Mouse (Mus musculus): ENCODE measurements around the gene Nin. TPM values are rescaled to one million over a fixed set of nuclear protein-coding genes. Genes with fewer than 3 reads are reported as not detected.

Gene Nin
- total and polyA plus RNA-seq, 3 experiments, result 48.4 to 49.1 TPM; not detected in 1

DNA sequence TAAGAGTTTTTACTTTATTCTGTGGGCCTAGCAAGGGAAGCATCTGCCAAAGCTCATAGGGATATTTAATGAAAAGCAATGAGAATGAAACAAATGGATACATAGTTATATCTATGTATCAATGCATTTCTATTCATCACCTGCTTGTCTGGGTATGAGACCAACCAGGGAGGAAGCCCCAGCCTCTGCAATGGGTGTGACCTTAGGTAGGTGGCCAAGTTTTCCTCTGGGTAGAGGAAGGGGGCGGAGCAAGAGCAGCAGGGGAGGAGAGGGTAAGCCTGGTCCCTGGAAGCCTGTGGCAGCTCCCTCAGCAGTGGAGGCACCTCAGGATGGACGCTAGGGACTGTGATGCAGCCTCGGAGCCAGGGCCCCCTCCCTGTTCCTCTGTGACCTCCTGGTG is 40.3 kb upstream of the Nin start, which contains the start of gene Abhd12b:
Gene Abhd12b (plus strand): TSS at position 301 of the 400 bp plus-strand sequence.
- Histone ChIP-seq H3K27ac (ENCODE audit: control insufficient read depth, low read depth, low read length) (no peak within 1 kb of the TSS), H3K4me3 (ENCODE audit: control insufficient read depth in 1 of 2, insufficient read depth in 1 of 2, low read depth in 2 of 2, low read length in 2 of 2) (no peak within 1 kb of the TSS)
- DNase-seq (ENCODE audit: low read depth, low spot score), result no peak

DNA sequence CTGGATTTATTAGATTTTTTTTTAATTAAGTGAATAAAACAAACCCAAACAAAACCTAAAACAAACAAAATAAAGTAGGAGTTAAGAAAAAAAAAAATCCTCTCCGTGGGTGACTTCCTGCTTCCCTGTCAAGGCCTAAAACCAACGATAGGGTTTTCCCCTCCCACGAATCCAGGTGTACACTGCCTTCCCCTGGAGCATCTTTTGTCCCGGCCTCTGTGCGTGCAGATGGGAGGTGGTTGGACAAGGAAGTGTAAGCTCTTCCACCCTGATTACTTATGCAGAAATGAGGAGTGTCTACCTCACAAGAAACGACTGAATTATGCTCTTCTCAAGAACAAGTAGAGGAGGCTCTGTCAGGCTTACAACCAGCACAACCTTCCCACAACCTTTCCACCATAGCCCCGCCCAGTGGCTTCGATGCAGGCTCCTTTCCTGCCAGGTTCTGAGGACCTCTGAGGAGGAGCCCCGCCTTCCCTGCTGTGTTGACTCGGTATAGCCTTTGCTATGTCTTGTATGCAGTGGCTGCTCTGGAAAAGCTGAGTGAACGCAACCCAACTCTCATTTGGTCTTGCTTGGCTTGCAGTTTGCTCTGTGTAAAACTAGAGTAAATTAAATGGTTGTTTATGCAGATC is 35.2 kb upstream of the Nin start:
- Histone ChIP-seq H3K4me1 (ENCODE audit: control insufficient read depth in 1 of 2, insufficient read depth in 2 of 2, low read length in 2 of 2) (peaks cover 0 to 5% of the 10 kb centered on the region in 2 experiments; a peak in 2 of 4 replicates), H3K79me2 (ENCODE audit: control insufficient read depth, insufficient read depth, low read length, poor library complexity) (no peaks in the 10 kb centered on the region), H3K9me3 (replicated peaks; ENCODE audit: insufficient read depth, low read length) (no peaks in the 10 kb centered on the region), H3K27ac (ENCODE audit: control insufficient read depth, low read depth, low read length) (no peak overlapping the region), H3K9ac (ENCODE audit: control insufficient read depth, low read depth, low read length, poor library complexity, severe bottlenecking) (no peak overlapping the region), H3K4me3 (ENCODE audit: control insufficient read depth in 1 of 2, insufficient read depth in 1 of 2, low read depth in 2 of 2, low read length in 2 of 2) (peak overlapping the region in 1 of 2 experiments; percentile 42; a peak in 2 of 4 replicates), H3K36me3 (ENCODE audit: control insufficient read depth in 1 of 2, insufficient read depth in 2 of 2, low read length in 2 of 2) (no peaks in the 10 kb centered on the region), H3K27me3 (ENCODE audit: control insufficient read depth in 1 of 2, insufficient read depth in 2 of 2, low read length in 2 of 2) (no peaks in the 10 kb centered on the region)
- TF ChIP-seq ZC3H11A (IDR thresholded peaks at IDR 0.05; ENCODE audit: low read depth, low read length), result no peak
- DNase-seq (ENCODE audit: low read depth, low spot score), result no peak

More for the DNA sequence above, 40.3 kb upstream of the Nin start, which contains the start of gene Abhd12b:
- Histone ChIP-seq H3K79me2 (ENCODE audit: control insufficient read depth, insufficient read depth, low read length, poor library complexity) (no peaks in the 10 kb centered on the region), H3K36me3 (ENCODE audit: control insufficient read depth in 1 of 2, insufficient read depth in 2 of 2, low read length in 2 of 2) (peaks cover 0 to 2% of the 10 kb centered on the region in 2 experiments; a peak in 2 of 4 replicates), H3K4me1 (ENCODE audit: control insufficient read depth in 1 of 2, insufficient read depth in 2 of 2, low read length in 2 of 2) (peaks cover 0 to 15% of the 10 kb centered on the region in 2 experiments; a peak in 2 of 4 replicates), H3K9me3 (replicated peaks; ENCODE audit: insufficient read depth, low read length) (no peaks in the 10 kb centered on the region), H3K27me3 (ENCODE audit: control insufficient read depth in 1 of 2, insufficient read depth in 2 of 2, low read length in 2 of 2) (no peaks in the 10 kb centered on the region), H3K9ac (ENCODE audit: control insufficient read depth, low read depth, low read length, poor library complexity, severe bottlenecking) (no peak within 1 kb of the TSS)
- no peak for TF ChIP-seq RCOR1 (IDR thresholded peaks at IDR 0.05; ENCODE audit: low read depth, low read length)
- no peak for TF ChIP-seq MAFK (IDR thresholded peaks at IDR 0.05; ENCODE audit: borderline replicate concordance, low read depth, low read length)
- no peak for TF ChIP-seq ZC3H11A (IDR thresholded peaks at IDR 0.05; ENCODE audit: low read depth, low read length)
- TF ChIP-seq CHD1 (IDR thresholded peaks at IDR 0.05; ENCODE audit: low read depth, low read length), result no peak
- TF ChIP-seq SMC3 (IDR thresholded peaks at IDR 0.05; ENCODE audit: low read depth, low read length), result no peak
- no peak for TF ChIP-seq RAD21 (IDR thresholded peaks at IDR 0.05; ENCODE audit: low read depth, low read length)
- no peak for TF ChIP-seq CHD2 (IDR thresholded peaks at IDR 0.05; ENCODE audit: low read length)
- no peak for TF ChIP-seq CTCF (IDR thresholded peaks at IDR 0.05 in 2 of 3, conservative IDR thresholded peaks at IDR 0.05 in 1 of 3; ENCODE audit: control insufficient read depth in 1 of 3, insufficient read depth in 1 of 3, low read depth in 2 of 3, low read length in 3 of 3, poor library complexity in 1 of 3, severe bottlenecking in 1 of 3)
- no peak for TF ChIP-seq ZNF384 (IDR thresholded peaks at IDR 0.05; ENCODE audit: low read depth, low read length)
- TF ChIP-seq TBP (IDR thresholded peaks at IDR 0.05; ENCODE audit: low read depth, low read length), result no peak
- no peak for TF ChIP-seq GABPA (IDR thresholded peaks at IDR 0.05; ENCODE audit: low read depth, low read length)
- no peak for TF ChIP-seq ZMIZ1 (IDR thresholded peaks at IDR 0.05; ENCODE audit: low read depth, low read length)
- no peak for TF ChIP-seq MYB (IDR thresholded peaks at IDR 0.05; ENCODE audit: low read depth, low read length)
- TF ChIP-seq MYC (IDR thresholded peaks at IDR 0.05; ENCODE audit: low read depth, low read length), result no peak
- TF ChIP-seq JUND (IDR thresholded peaks at IDR 0.05; ENCODE audit: low read depth, low read length), result no peak
- TF ChIP-seq USF1 (IDR thresholded peaks at IDR 0.05; ENCODE audit: low read depth, low read length), result no peak
- TF ChIP-seq NELFE (IDR thresholded peaks at IDR 0.05; ENCODE audit: low read depth, low read length), result no peak
- TF ChIP-seq MAZ (IDR thresholded peaks at IDR 0.05; ENCODE audit: low read depth, low read length), result no peak
- TF ChIP-seq ELF1 (IDR thresholded peaks at IDR 0.05; ENCODE audit: low read depth, low read length), result no peak

Data from MEL (cell line).